26 mouse cellular contexts compared by ENCODE assay signal in the genomic region with DNA sequence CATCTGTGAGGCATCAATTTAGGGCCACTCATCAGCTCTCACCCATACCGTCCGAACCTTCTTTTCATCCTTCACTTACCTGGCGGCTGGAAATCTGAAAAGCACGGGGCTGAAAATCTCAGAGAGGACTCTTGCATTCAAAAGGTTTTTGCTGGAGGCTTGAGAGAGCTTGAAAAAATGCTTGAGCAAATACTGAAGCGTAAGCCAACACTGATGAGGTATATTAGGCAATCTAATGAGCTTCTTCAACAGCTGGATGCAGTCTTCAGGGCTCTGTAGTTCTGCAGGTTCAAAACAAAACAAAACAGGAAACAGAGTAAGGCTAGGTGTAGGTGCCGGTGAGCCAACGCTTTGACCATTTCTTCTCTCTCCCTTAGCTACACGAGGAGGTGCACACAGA.
DNase-seq lines count a peak whose midpoint lies in the region; ATAC-seq and TF ChIP-seq lines count a peak whose summit lies in the region.
"Had no signal": no experiment of that assay in that cellular context is flagged by ENCODE, and none has a peak within 500 bp of the region (broad histone marks: within the 10 kb centered on the region; RNA-seq: fewer than 3 reads in every experiment).

No protein-coding gene starts in this region.

- no peaks in the 10 kb centered on the region for H3K9me3 ChIP-seq in lung, postnatal 0 days (ENCODE audit: low read length)
- H3K9me3 ChIP-seq: embryonic facial prominence, embryonic 12.5 days; embryonic facial prominence, embryonic 15.5 days; heart, embryonic 10.5 days; heart, embryonic 13.5 days; hindbrain, embryonic 12.5 days; hindbrain, embryonic 15.5 days had no signal

- no peak for TF ChIP-seq CTCF in lung, postnatal 0 days (IDR thresholded peaks at IDR 0.05)
- no peak for TF ChIP-seq CTCF in spleen, adult 2 months (IDR thresholded peaks at IDR 0.05; ENCODE audit: extremely low read depth, insufficient read depth, insufficient read length, insufficient replicate concordance)
- no peak for TF ChIP-seq CTCF in small intestine, adult 2 months (IDR thresholded peaks at IDR 0.05; ENCODE audit: extremely low read depth, insufficient read length, insufficient replicate concordance, low read depth, low read length)

- H3K4me2 ChIP-seq in lung, postnatal 0 days (replicated peaks; ENCODE audit: low read depth, low read length): no peak overlapping the region
- H3K4me2 ChIP-seq: embryonic facial prominence, embryonic 12.5 days; embryonic facial prominence, embryonic 15.5 days; heart, embryonic 13.5 days; hindbrain, embryonic 12.5 days; hindbrain, embryonic 15.5 days had no signal

- no peaks in the 10 kb centered on the region for H3K4me1 ChIP-seq in lung, postnatal 0 days (ENCODE audit: insufficient read depth, low read depth, low read length)
- peaks cover 10% of the 10 kb centered on the region for H3K4me1 ChIP-seq in spleen, adult 2 months (ENCODE audit: control insufficient read depth, insufficient read depth, insufficient read length)
- H3K4me1 ChIP-seq in small intestine, adult 2 months (ENCODE audit: control insufficient read depth, insufficient read depth, insufficient read length, low read length): peaks cover 3% of the 10 kb centered on the region; the same call in 1 of the 2 replicates
- H3K4me1 ChIP-seq: heart, embryonic 10.5 days; heart, embryonic 13.5 days; hindbrain, embryonic 12.5 days; hindbrain, embryonic 15.5 days had no signal

- peak; percentile 62 for DNase-seq in lung, postnatal 0 days (ENCODE audit: low spot score)
- DNase-seq in lung, postnatal 4 days: no peak
- no peak for DNase-seq in spleen, adult 2 months (ENCODE audit: low read depth in 1 of 2, low spot score in 2 of 2)
- DNase-seq in spleen, postnatal 10 days (ENCODE audit: low spot score in 2 of 2): no peak
- DNase-seq in thymus, postnatal 4 days: peak; percentile 17
- DNase-seq in thymus, postnatal 10 days (ENCODE audit: low spot score in 2 of 2): no peak
- no peak for DNase-seq in cerebellum, postnatal 10 days
- DNase-seq: adrenal gland, postnatal 10 days; adrenal gland, postnatal 36 days; B cell, adult 2 months; cerebellum, adult 18-20 months; cerebellum, adult 9-10 months; cerebellum, postnatal 25 days; forebrain, postnatal 0 days; gastrocnemius, adult 2 months; gastrocnemius, postnatal 25 days; heart, postnatal 14 days had no signal

- H3K27me3 ChIP-seq in lung, postnatal 0 days (replicated peaks; ENCODE audit: insufficient read depth, low read length): no peaks in the 10 kb centered on the region
- no peaks in the 10 kb centered on the region for H3K27me3 ChIP-seq in spleen, adult 2 months (ENCODE audit: control insufficient read depth, insufficient read depth, low read length)
- H3K27me3 ChIP-seq in small intestine, adult 2 months (ENCODE audit: control insufficient read depth, insufficient read depth, low read length): no peaks in the 10 kb centered on the region
- H3K27me3 ChIP-seq: embryonic facial prominence, embryonic 12.5 days; embryonic facial prominence, embryonic 15.5 days; heart, embryonic 13.5 days; hindbrain, embryonic 12.5 days; hindbrain, embryonic 15.5 days had no signal

- no peak for TF ChIP-seq POLR2A in spleen, adult 2 months (IDR thresholded peaks at IDR 0.05; ENCODE audit: low read depth, low read length)
- no peak for TF ChIP-seq POLR2A in small intestine, adult 2 months (IDR thresholded peaks at IDR 0.05; ENCODE audit: low read depth, low read length)

- no peak overlapping the region for H3K4me3 ChIP-seq in lung, postnatal 0 days (ENCODE audit: low read depth, low read length)
- H3K4me3 ChIP-seq in spleen, adult 2 months (ENCODE audit: extremely low read depth, insufficient read depth, insufficient read length): peak overlapping the region; percentile 47
- peak overlapping the region; percentile 24; the same call in 1 of the 2 replicates for H3K4me3 ChIP-seq in small intestine, adult 2 months (ENCODE audit: low read depth, low read length)
- H3K4me3 ChIP-seq: embryonic facial prominence, embryonic 12.5 days; embryonic facial prominence, embryonic 15.5 days; gastrocnemius, adult 2 months; heart, adult 2 months; heart, embryonic 10.5 days; heart, embryonic 13.5 days; hindbrain, embryonic 12.5 days; hindbrain, embryonic 15.5 days had no signal

- H3K9ac ChIP-seq in lung, postnatal 0 days (replicated peaks; ENCODE audit: low read depth): no peak overlapping the region
- H3K9ac ChIP-seq: embryonic facial prominence, embryonic 12.5 days; embryonic facial prominence, embryonic 15.5 days; forebrain, postnatal 0 days; heart, embryonic 13.5 days; hindbrain, embryonic 12.5 days; hindbrain, embryonic 15.5 days had no signal

- ATAC-seq in lung, postnatal 0 days: peak; percentile 32; the same call in 1 of the 2 replicates
- ATAC-seq: forebrain, embryonic 14.5 days; forebrain, postnatal 0 days had no signal

- peaks cover 31% of the 10 kb centered on the region for H3K36me3 ChIP-seq in lung, postnatal 0 days (ENCODE audit: insufficient read depth, low read length)
- H3K36me3 ChIP-seq in spleen, adult 2 months (ENCODE audit: control insufficient read depth, insufficient read depth, low read length): peaks cover 18% of the 10 kb centered on the region
- peaks cover 51% of the 10 kb centered on the region for H3K36me3 ChIP-seq in small intestine, adult 2 months (ENCODE audit: control insufficient read depth, insufficient read depth, low read length)

- WGBS in lung, postnatal 0 days: 59% methylated on average over 8 of the region's 8 CpGs
- WGBS in spleen, adult 2 months: 74% methylated on average over 8 of the region's 8 CpGs
- WGBS in small intestine, adult 2 months: 81% methylated on average over 8 of the region's 8 CpGs

- no peak overlapping the region for H3K27ac ChIP-seq in lung, postnatal 0 days (ENCODE audit: low read length)
- peak overlapping the region; percentile 76; the same call in 1 of the 2 replicates for H3K27ac ChIP-seq in spleen, adult 2 months (ENCODE audit: insufficient read depth, low read length)
- peak overlapping the region; percentile 46; the same call in 1 of the 2 replicates for H3K27ac ChIP-seq in small intestine, adult 2 months (ENCODE audit: insufficient read depth, low read depth, low read length)
- H3K27ac ChIP-seq: embryonic facial prominence, embryonic 12.5 days; embryonic facial prominence, embryonic 15.5 days; gastrocnemius, adult 2 months; heart, adult 2 months; heart, embryonic 10.5 days; heart, embryonic 13.5 days; hindbrain, embryonic 12.5 days; hindbrain, embryonic 15.5 days had no signal

- TF ChIP-seq EP300 in lung, postnatal 0 days (IDR thresholded peaks at IDR 0.05): no peak

Comparison
In these comparisons a context has a peak if more than half of its experiments do, and no peak if none do; other contexts are left out.
1. DNase-seq: peak in lung, postnatal 0 days (single experiment) and thymus, postnatal 4 days (single experiment); none in lung, postnatal 4 days (0 of 2), spleen, adult 2 months (0 of 2), spleen, postnatal 10 days (0 of 2), thymus, postnatal 10 days (0 of 2) and cerebellum, postnatal 10 days (0 of 2).